Mouse (Mus musculus): Measurements from ENCODE around the gene C1qtnf6. TPM values are rescaled to one million over a fixed set of nuclear protein-coding genes. Genes with fewer than 3 reads are reported as not detected.
A peak's percentile ranks its signal among the peaks of the same experiment; 100 is the strongest.

Gene C1qtnf6
- total RNA-seq, 2 experiments from 2014 or later: 1.0 to 8.1 TPM

DNA sequence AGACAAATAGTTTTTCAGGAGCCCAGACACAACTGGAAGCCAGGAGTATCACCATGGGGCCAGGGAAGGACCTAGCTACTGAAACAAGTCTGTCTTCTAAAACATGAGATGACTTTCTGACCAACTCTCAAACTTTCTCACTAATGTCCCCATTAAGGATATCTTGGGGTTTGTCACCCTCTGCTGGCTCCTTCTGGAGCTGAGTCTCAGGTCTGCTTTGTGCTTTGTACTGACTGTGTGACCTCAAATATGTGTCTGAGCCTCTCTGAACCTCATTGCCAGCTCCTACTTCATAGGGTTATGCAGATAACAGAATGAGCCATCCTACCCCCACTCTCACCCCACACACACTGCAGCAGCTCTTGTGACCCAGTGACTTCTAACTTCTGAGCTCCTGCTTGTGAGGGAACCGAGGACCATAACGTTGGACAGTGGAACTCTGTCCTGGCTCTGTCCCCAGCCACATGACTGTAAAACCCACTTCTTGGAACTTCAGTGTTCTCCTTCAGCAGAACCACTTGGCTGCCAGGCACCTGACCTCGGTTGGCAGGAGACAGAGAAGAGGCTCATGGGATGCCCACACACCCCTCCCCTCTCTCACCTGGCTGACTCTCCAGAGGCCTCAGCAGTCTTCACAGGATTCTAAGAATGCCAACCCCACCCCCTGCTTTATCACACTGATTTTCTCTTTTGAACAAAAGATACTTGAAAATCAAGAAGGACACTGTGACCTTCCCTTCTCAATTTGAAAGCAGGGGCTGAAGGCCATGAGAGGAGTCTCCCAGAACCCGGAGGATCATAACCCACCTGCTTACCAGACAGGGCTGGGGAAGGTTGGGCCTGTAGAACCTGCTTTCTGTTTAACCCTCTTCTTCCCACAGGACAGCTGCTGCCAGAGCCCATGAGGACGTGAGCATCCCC, 16.5 kb upstream of the C1qtnf6 start:
- ATAC-seq (replicated peaks; ENCODE audit: poor library complexity, severe bottlenecking): no peak

- no peak for ATAC-seq (replicated peaks; ENCODE audit: poor library complexity, severe bottlenecking)
These were observed 14.8 kb upstream of the C1qtnf6 start for GRCm38 (mm10) chr15:78546060-78546459.

- peak; percentile 48 for ATAC-seq (replicated peaks; ENCODE audit: poor library complexity, severe bottlenecking)
These were observed 13.4 kb upstream of the C1qtnf6 start, which contains the start of gene Sstr3 for GRCm38 (mm10) chr15:78544561-78545001. TSS of gene Sstr3 (minus strand) at chr15:78544685.

DNA sequence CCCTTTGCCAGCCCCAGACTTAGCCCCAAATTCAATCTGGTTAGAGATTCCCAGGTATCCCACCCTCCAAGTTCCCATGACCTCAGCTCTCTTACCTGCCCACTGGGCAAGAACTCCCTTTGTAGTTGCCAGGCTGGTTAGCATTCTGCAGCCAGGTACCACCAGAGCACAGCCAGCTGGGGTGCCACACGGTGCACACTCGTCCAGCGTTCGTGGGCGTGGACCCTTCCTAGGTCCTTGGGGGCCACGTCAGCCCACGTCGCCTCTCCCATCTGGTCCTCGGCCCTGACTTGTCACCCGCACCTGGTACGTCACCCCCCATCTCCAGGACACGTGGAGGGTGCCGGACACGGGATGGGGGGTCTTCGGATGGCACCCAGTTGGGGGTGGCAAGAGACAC, 12.8 kb upstream of the C1qtnf6 start:
- no peak for ATAC-seq (replicated peaks; ENCODE audit: poor library complexity, severe bottlenecking)

- ATAC-seq (replicated peaks; ENCODE audit: poor library complexity, severe bottlenecking): no peak
These were observed 11.6 kb upstream of the C1qtnf6 start for GRCm38 (mm10) chr15:78542767-78543303.

DNA sequence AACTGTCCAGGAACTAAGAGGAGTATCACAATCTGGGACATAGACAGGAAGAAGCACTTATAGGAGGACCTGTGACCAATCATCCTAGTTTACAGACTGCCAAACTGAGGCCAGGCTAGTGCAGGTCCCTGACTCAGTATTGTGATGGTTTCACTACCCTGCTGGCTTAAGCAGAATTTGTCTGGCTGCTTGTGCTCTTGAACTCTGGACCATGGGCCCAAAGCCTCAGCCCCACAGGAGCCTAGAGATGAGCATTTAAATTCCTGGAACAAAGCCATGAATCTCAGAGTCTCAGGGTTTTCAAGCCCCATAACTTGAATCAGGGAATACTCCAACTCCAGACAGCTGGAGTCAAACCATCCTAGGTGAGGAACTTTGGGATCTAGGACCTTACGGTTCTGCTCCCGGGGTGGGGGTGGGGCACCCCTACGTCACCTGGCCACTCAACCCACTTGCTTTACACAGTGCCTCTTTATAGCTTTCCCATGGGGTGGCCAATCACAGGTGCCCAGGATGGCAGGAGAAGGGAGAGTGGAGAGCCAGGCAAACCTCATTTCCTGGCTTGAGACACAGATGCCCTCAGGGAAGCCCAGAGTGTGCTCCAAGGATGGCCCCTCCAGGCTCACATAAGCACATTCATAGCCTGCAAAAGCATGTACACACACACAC, 11.0 kb upstream of the C1qtnf6 start:
- ATAC-seq (replicated peaks; ENCODE audit: poor library complexity, severe bottlenecking): no peak

- ATAC-seq (replicated peaks; ENCODE audit: poor library complexity, severe bottlenecking): no peak
These were observed 10.4 kb upstream of the C1qtnf6 start for GRCm38 (mm10) chr15:78541606-78542005.

DNA sequence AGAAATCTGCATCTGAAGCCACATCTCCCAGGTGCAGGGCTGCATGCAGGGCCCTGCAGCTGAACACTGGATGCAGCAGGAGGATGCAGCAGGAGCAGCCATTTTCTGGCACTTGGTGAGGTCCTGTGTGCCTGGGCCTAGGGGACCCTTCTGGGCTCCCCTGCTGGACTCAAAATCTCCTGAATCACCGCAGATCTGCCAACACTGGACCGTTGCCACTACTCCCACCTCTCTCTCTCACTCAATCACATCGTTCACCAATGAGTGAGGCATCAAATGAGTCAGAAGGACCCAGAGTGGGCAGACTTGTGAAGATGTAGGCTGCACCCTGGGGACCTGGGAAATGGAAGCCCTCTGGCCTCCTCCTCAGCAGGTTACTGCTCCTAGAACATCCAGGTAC, 9.8 kb upstream of the C1qtnf6 start:
- ATAC-seq (replicated peaks; ENCODE audit: poor library complexity, severe bottlenecking): no peak

- ATAC-seq (replicated peaks; ENCODE audit: poor library complexity, severe bottlenecking): no peak
These were observed 4.7 kb upstream of the C1qtnf6 start for GRCm38 (mm10) chr15:78535723-78536421.

DNA sequence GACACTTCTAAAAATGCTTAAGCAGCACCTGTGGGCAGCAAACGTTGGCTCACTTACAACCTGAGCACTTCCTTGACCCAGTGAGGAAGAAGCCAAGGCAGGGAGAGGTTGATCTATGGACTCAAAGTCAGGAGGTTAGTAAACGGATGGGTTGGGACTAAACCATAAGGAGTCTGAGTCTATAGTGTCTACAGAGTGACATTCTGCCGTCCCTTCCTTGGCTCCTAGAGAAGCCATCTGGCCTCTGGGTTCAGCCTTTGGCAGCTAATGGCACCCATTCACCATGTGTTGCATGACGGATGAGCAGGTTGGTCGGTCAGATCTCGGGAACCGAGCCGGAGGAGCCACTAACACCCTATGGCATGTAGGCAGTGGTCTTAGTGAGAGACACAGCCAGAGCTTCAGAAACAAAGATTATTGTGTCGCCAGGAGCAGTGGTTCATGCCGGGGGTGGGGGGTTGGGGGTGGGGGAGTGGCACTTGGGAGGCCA, 2.2 kb upstream of the C1qtnf6 start:
- ATAC-seq (replicated peaks; ENCODE audit: poor library complexity, severe bottlenecking): no peak

DNA sequence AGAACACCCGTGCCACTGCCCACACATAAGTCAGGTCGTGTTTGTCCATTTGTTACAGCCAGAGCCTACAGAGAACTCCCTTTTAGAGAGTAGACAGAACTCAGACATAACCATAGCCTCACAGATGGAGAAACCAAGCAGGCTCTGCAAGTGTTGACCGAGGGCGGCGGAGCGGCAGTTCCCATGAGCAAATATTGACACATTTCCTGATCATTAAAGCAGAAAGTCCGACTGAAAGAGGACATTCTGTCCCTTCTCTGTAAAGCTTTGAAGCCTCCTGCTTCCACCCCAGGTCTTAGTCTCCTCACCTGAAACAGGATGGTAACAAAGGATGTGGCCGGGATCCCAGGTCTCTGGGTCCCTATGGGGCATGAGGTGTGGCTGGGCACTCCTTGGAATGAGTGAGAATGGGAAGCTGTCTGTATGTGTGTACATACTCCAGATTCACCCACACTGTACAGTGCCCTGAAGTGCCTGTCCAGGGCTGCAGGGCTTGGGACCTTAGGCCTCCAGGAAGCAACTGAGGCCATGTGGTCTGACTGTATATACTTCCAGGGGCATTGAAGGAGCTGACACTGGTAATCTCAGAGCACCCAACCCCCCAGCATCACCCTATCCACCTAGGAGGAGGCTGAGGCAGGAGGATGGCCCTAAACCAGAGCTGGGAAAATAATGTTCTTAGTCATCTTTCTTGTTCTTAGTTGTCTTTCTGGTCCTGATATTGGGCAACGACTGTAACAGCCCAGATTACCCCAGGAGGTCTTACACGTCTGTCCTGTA, 1.5 kb upstream of the C1qtnf6 start:
- no peak for ATAC-seq (replicated peaks; ENCODE audit: poor library complexity, severe bottlenecking)

GRCm38 (mm10) chr15:78531901-78532469, 769 bp upstream of the C1qtnf6 start:
- peak; percentile 75 for ATAC-seq (replicated peaks; ENCODE audit: poor library complexity, severe bottlenecking)

GRCm38 (mm10) chr15:78531451-78531720, 170 bp upstream of the C1qtnf6 start:
- ATAC-seq (replicated peaks; ENCODE audit: poor library complexity, severe bottlenecking): no peak

- ATAC-seq (replicated peaks; ENCODE audit: poor library complexity, severe bottlenecking): no peak
These were observed 1.1 kb downstream of the C1qtnf6 start for GRCm38 (mm10) chr15:78530141-78530540.

- no peak for ATAC-seq (replicated peaks; ENCODE audit: poor library complexity, severe bottlenecking)
These were observed 1.7 kb downstream of the C1qtnf6 start for GRCm38 (mm10) chr15:78529428-78529990.

GRCm38 (mm10) chr15:78528726-78529411, 2.3 kb downstream of the C1qtnf6 start:
- no peak for ATAC-seq (replicated peaks; ENCODE audit: poor library complexity, severe bottlenecking)

DNA sequence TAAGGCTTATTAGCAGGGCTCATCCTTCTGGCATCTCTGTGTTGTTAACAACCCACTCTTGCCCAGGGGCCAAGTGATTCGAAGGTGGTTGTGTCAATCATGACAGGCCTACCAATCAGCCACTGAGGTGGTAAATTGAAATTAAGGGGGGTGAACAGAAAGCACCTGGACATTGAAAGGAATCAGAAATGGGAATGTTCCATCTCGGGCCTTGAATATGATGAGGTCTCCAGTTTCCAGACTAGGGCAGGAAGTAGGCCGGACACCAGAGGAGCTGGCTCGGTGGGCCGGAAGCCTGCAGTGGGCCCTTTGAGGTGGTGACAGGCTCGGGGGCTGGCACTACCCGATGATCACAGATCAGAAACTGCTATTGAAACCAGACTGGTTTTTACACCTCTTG, 3.2 kb downstream of the C1qtnf6 start:
- ATAC-seq (replicated peaks; ENCODE audit: poor library complexity, severe bottlenecking): no peak

DNA sequence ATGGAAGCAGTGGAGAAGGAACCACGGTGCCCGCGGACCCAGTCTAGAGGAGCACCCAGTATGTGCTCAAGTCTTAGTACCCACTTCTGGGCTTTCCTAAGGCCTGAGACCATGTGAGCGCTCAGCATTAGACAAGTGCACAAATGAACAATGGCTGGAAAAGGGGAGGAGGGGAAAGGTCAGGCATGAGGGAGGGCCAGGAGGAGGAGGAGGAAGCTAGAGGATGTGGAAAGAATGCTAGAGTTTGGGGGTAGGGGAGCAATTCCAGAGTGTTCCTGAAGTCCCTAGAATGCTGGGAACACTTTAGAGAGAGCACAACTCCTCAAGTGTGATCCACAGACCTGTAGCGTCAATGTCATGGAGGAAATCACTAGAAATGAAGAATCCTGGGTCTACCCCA, 7.1 kb downstream of the C1qtnf6 start:
- no peak for ATAC-seq (replicated peaks; ENCODE audit: poor library complexity, severe bottlenecking)

DNA sequence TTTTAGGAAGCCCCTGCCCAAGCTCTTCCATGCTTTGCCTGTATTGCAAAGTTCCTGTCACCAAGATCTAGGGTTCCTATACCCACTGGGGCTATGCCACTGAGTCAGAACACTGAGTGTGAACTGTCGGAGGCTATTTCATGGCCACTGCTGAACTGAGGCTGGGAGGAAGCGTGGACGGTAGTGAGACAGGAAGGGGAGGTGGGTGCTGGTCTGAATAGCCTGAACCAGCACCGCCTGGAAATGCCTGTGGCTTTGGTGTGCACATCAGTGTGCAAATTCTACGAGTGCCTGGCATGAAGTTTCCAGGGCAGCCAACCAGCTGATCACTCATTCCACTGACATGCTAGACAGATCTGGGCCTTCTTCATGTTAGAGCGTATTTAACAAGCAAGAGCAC, 9.3 kb downstream of the C1qtnf6 start:
- no peak for ATAC-seq (replicated peaks; ENCODE audit: poor library complexity, severe bottlenecking)
